Mouse (Mus musculus): ENCODE data around the gene Dcaf4.
A peak's percentile ranks its signal among the peaks of the same experiment; 100 is the strongest.

- TF ChIP-seq CTCF (IDR thresholded peaks at IDR 0.05; ENCODE audit: insufficient read depth, low read length) (peak; percentile 26; the same call in 1 of the 2 replicates), POLR2A (IDR thresholded peaks at IDR 0.05; ENCODE audit: borderline replicate concordance, extremely low read depth, low read depth, low read length) (no peak)
Measured at GRCm38 (mm10) chr12:83491609-83492008, 28.7 kb upstream of the Dcaf4 start.
